Mouse (Mus musculus) liver, embryonic 14.5 days (tissue): ENCODE measurements around the gene Elf5.
A peak's percentile ranks its signal among the peaks of the same experiment; 100 is the strongest.

Source experiments
- CTCF ChIP-seq: IDR thresholded peaks from 2 replicates; pipeline ENCODE4 v1.5.1; 2016; ENCODE audit warnings: antibody characterized with exemption, low read depth, control low read depth
- EP300 ChIP-seq: IDR thresholded peaks from 2 replicates; pipeline ENCODE4 v1.6.1; 2016; ENCODE audit warnings: antibody characterized with exemption, low read depth

- TF ChIP-seq CTCF (peak; percentile 96), EP300 (no peak)
Measured at GRCm38 (mm10) chr2:103456646-103457045, 45.2 kb downstream of the Elf5 start.
